Mouse (Mus musculus) hindbrain, embryonic 15.5 days (tissue): Measurements from ENCODE around the gene Hpse2. TPM values are rescaled to one million over a fixed set of nuclear protein-coding genes. Genes with fewer than 3 reads are reported as not detected.

Source experiments
- ATAC-seq: fragments of 200-750 bp; cut with Nextera tagmentation; 2 replicates; pipeline ENCODE4 v1.8.0; 2017; ENCODE audit warnings: low read depth, moderate number of reproducible peaks, moderate TSS enrichment; ENCODE audit not compliant: low FRiP score
- H3K27ac ChIP-seq: fragments of 300-500 bp; sonication (generic); replicated peaks from 2 replicates; pipeline ENCODE4 v1.5.1; 2015; ENCODE audit warnings: mild to moderate bottlenecking, inconsistent platforms
- H3K27me3 ChIP-seq: fragments of 300-500 bp; sonication (generic); 2 replicates; pipeline ENCODE4 v1.6.1; 2015; ENCODE audit warnings: control low read depth, inconsistent platforms
- H3K36me3 ChIP-seq: fragments of 300-500 bp; sonication (generic); 2 replicates; pipeline ENCODE4 v1.6.1; 2015; ENCODE audit warnings: control low read depth, inconsistent platforms
- H3K4me1 ChIP-seq: fragments of 300-500 bp; sonication (generic); replicated peaks from 2 replicates; pipeline ENCODE4 v1.6.1; 2015; ENCODE audit warnings: control low read depth, inconsistent platforms
- H3K4me2 ChIP-seq: fragments of 300-500 bp; sonication (generic); 2 replicates; pipeline ENCODE4 v1.6.1; 2015; ENCODE audit warnings: moderate library complexity, mild to moderate bottlenecking, inconsistent platforms
- H3K4me3 ChIP-seq: fragments of 300-500 bp; sonication (generic); 2 replicates; pipeline ENCODE4 v1.5.1; 2015; ENCODE audit warnings: mild to moderate bottlenecking, inconsistent platforms
- H3K9ac ChIP-seq: fragments of 300-500 bp; sonication (generic); 2 replicates; pipeline ENCODE4 v1.6.1; 2015; ENCODE audit warnings: inconsistent platforms
- H3K9me3 ChIP-seq: fragments of 300-500 bp; sonication (generic); 2 replicates; pipeline ENCODE4 v1.6.1; 2016; ENCODE audit warnings: control low read depth, inconsistent platforms
- WGBS: fragments of 180-500 bp; shearing (Covaris S2); methylation state at CpG from one replicate; pipeline ENCODE4 v1.1.7; 2015; 5-methylcytosine and 5-hydroxymethylcytosine counted together
- polyA plus RNA-seq: library from polyadenylated mRNA; unstranded; fragments of >200 nt; fragmentation: Nextera tagmentation; extraction: Ambion mirVana; gene quantifications from 2 replicates; pipeline ENCODE4 v1.2.1, GENCODE M21; 2015

Gene Hpse2
- polyA plus RNA-seq, 1 experiment from 2014 or later = 0.32 TPM

GRCm38 (mm10) chr19:42869663-42870530 is 518.3 kb downstream of the Hpse2 start:
- ATAC-seq = no peak
- no peaks in the 10 kb centered on the region for H3K4me1 ChIP-seq
- WGBS = 84% methylated on average over 8 of the region's 8 CpGs
- no peaks in the 10 kb centered on the region for H3K36me3 ChIP-seq
- no peak overlapping the region for H3K27ac ChIP-seq
- no peaks in the 10 kb centered on the region for H3K27me3 ChIP-seq
- no peaks in the 10 kb centered on the region for H3K9me3 ChIP-seq
- H3K4me2 ChIP-seq = no peak overlapping the region
- no peak overlapping the region for H3K9ac ChIP-seq
- no peak overlapping the region for H3K4me3 ChIP-seq

DNA sequence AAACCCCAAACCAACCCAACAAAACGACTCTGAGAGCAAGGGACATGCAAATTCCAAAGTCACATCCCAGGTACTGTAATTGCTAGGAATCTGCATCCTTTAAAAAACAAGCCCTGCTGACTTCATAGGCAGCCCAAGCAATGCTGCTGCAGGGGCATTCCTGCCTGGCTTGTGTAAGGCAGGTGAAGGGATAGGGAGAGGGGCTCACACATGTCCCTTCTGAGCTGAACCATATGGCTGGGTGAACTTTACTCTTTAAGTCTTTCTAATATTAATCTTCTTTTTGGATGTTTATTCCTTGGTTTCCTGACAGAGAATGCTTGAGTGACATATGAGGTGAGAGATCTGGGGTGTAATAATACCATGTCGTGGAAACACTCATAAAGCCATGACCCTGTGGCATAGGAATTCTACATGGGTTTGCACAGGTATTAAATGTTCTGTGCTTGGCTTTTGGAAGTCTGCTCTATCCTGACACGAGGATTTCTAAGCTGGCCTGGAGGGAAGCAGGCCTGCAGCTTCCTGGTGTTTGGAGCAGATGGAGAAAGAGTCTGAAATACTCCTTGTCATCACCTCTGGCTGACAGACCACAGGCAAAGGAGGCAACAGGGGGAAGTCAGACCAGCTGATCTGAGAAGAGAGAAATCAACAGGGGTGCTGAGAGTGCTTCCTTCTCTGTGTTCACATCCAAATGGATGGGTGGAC is 519.0 kb downstream of the Hpse2 start:
- no peak overlapping the region for H3K4me3 ChIP-seq
- no peaks in the 10 kb centered on the region for H3K4me1 ChIP-seq
- no peak overlapping the region for H3K27ac ChIP-seq
- H3K9ac ChIP-seq = no peak overlapping the region
- no peaks in the 10 kb centered on the region for H3K9me3 ChIP-seq
- H3K36me3 ChIP-seq = no peaks in the 10 kb centered on the region
- no peak for ATAC-seq
- no peaks in the 10 kb centered on the region for H3K27me3 ChIP-seq
- 61% methylated on average over 3 of the region's 3 CpGs for WGBS
- no peak overlapping the region for H3K4me2 ChIP-seq

- no peaks in the 10 kb centered on the region for H3K4me1 ChIP-seq
- H3K36me3 ChIP-seq = no peaks in the 10 kb centered on the region
- no peak overlapping the region for H3K9ac ChIP-seq
- 66% methylated on average over 3 of the region's 3 CpGs for WGBS
- ATAC-seq = no peak
- no peak overlapping the region for H3K4me2 ChIP-seq
- no peaks in the 10 kb centered on the region for H3K27me3 ChIP-seq
- no peak overlapping the region for H3K27ac ChIP-seq
- H3K4me3 ChIP-seq = no peak overlapping the region
- H3K9me3 ChIP-seq = no peaks in the 10 kb centered on the region
Measured at GRCm38 (mm10) chr19:42863013-42863412, 525.1 kb downstream of the Hpse2 start.

GRCm38 (mm10) chr19:42857096-42857495 is 531.1 kb downstream of the Hpse2 start:
- Histone ChIP-seq H3K4me2 (no peak overlapping the region), H3K4me1 (no peaks in the 10 kb centered on the region), H3K27me3 (no peaks in the 10 kb centered on the region), H3K9me3 (no peaks in the 10 kb centered on the region), H3K9ac (no peak overlapping the region), H3K4me3 (no peak overlapping the region), H3K36me3 (no peaks in the 10 kb centered on the region), H3K27ac (no peak overlapping the region)
- ATAC-seq = no peak
- 92% methylated on average over 5 of the region's 5 CpGs for WGBS

DNA sequence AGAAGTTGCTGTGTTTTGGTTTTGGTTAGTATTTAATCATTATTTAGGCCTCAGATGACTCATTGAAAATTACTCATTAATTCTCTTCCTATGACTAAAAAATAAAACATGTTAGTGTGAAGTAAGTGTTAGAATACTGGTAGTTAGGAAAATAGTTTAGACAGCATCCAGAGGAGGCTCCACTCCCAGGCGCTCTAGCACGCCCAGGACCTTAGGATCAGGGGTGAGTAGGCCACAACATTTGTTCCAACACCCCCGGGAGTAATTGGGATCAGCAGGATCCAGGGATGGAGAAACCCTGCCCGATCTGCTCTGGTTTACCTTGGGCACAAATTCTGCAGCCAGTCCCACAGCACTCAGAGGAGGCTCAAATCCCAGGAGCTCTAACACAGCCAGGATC is 532.5 kb downstream of the Hpse2 start:
- H3K27me3 ChIP-seq = no peaks in the 10 kb centered on the region
- no peak for ATAC-seq
- no peak overlapping the region for H3K4me2 ChIP-seq
- H3K4me1 ChIP-seq = no peaks in the 10 kb centered on the region
- no peak overlapping the region for H3K9ac ChIP-seq
- H3K27ac ChIP-seq = no peak overlapping the region
- 92% methylated on average over 4 of the region's 4 CpGs for WGBS
- no peaks in the 10 kb centered on the region for H3K9me3 ChIP-seq
- H3K36me3 ChIP-seq = no peaks in the 10 kb centered on the region
- no peak overlapping the region for H3K4me3 ChIP-seq

DNA sequence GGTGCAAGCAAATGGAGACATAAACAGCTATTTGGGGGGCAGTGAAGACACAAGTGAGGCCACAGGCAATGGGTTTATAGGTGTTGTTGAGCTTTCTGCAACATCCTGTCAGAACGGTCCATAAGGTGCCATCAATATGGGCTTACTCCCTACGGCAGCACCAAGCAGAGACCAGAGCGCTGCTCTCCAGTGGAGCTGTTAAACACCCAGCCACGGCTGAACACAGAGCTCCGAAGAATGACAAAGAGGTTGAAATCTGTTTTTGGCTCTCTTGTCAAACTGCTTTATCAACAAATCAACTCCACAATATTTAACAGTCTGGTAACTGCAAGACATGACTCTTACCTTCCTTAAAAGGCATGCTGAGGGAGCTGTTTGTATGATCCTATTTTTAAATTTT is 537.7 kb downstream of the Hpse2 start:
- no peaks in the 10 kb centered on the region for H3K27me3 ChIP-seq
- no peak overlapping the region for H3K4me3 ChIP-seq
- no peak overlapping the region for H3K27ac ChIP-seq
- 85% methylated on average over 5 of the region's 5 CpGs for WGBS
- H3K4me1 ChIP-seq = no peaks in the 10 kb centered on the region
- no peaks in the 10 kb centered on the region for H3K36me3 ChIP-seq
- H3K4me2 ChIP-seq = no peak overlapping the region
- no peak for ATAC-seq
- no peak overlapping the region for H3K9ac ChIP-seq
- no peaks in the 10 kb centered on the region for H3K9me3 ChIP-seq

DNA sequence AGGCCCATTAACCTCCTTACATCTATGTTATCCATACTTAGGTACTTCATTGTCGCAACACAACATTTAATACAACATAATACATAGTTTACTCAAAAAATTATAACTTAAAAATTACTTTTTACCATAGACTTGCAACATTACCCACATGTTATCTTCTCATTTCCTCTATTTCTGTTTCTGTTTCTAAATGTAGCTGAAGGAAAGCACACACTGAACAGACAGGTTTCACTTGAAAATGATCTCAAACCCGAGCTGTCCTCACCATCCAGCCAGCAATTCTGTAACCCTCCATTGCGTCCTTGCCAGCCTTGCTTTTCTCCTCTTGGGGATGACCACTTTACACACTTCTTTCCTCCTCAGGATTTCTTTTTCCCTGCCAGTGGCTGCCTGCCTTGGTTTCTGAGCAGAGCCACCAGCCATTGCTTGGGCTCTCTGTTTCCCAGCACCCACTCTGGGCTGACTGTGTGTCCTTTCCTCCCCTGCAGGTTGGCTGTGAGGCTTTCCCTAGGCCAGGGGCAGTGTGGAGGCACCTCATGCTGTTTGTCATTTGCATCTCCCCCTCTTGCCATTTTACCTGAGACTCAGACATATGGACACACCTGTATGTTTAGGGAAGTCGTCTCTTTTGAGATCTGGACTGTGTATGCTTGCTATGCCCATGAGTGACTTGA is 548.4 kb downstream of the Hpse2 start:
- Histone ChIP-seq H3K4me3 (no peak overlapping the region), H3K27me3 (no peaks in the 10 kb centered on the region), H3K36me3 (no peaks in the 10 kb centered on the region), H3K4me1 (no peaks in the 10 kb centered on the region), H3K9ac (no peak overlapping the region), H3K4me2 (no peak overlapping the region), H3K9me3 (no peaks in the 10 kb centered on the region), H3K27ac (no peak overlapping the region)
- WGBS = 88% methylated on average over 4 of the region's 4 CpGs
- ATAC-seq = no peak

DNA sequence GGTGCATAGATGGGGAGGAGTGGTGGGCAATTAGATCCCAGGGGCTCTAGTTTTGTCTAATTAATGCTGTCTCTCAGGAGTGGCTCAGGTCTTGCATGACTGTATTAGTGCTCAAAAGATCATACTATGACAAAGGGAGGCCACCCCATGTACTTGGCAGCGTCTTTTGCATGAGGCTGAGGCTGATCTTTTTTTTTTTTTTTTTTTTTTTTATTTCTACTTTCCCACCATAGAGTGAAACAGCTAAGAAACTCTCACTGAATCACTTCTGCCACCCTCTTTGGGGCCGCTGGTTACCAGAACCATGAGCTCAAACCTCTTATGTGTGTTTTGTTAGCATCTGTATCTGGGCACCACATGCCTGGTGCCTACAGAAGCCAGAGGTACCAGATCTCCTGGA is 549.0 kb downstream of the Hpse2 start:
- 89% methylated on average over 2 of the region's 2 CpGs for WGBS
- Histone ChIP-seq H3K4me1 (no peaks in the 10 kb centered on the region), H3K4me3 (no peak overlapping the region), H3K9me3 (no peaks in the 10 kb centered on the region), H3K36me3 (no peaks in the 10 kb centered on the region), H3K27me3 (no peaks in the 10 kb centered on the region), H3K9ac (no peak overlapping the region), H3K27ac (no peak overlapping the region), H3K4me2 (no peak overlapping the region)
- ATAC-seq = no peak

DNA sequence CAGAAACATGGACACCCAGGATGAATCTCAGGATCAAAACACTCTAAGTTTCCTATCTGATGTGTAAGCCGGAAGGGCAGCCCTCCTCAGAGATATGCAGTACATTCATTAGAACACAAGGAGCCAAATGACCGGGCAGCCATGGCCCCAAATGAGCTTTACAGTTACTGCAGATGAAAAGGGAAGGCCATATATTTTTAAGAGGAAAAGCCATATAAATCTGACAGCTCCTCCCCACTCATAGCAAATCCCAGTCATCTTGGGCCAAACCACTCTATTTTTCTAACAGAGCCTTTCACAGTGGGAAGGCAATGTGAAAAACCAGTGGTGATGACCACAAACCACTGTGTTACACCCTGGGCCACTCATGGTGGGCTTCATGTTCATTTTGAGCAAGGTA is 549.9 kb downstream of the Hpse2 start:
- Histone ChIP-seq H3K4me2 (no peak overlapping the region), H3K9ac (no peak overlapping the region), H3K27ac (no peak overlapping the region), H3K36me3 (no peaks in the 10 kb centered on the region), H3K27me3 (no peaks in the 10 kb centered on the region), H3K9me3 (no peaks in the 10 kb centered on the region), H3K4me3 (no peak overlapping the region), H3K4me1 (no peaks in the 10 kb centered on the region)
- 94% methylated on average over 2 of the region's 2 CpGs for WGBS
- ATAC-seq = no peak

DNA sequence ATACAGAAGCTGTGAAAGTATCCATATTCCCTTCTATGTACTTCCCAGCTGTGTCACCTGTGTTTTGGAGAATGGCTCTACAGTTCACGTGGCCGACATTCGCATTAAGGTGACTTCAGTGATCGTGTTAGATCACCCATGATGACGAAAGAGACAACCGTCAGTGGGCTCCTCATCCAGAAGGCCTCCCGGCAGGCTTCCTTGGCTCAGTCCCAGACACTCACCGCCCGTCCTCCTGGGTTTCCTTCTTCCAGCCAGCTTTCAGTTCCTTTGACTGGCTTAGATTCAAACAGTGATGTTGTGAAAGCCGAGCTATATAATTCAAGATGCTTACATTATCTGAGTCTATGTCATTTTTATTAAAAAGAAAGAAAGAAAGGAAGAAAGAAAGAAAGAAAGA is 550.6 kb downstream of the Hpse2 start:
- ATAC-seq = no peak
- no peaks in the 10 kb centered on the region for H3K27me3 ChIP-seq
- H3K27ac ChIP-seq = no peak overlapping the region
- no peaks in the 10 kb centered on the region for H3K4me1 ChIP-seq
- H3K9ac ChIP-seq = no peak overlapping the region
- no peak overlapping the region for H3K4me3 ChIP-seq
- H3K9me3 ChIP-seq = no peaks in the 10 kb centered on the region
- no peak overlapping the region for H3K4me2 ChIP-seq
- H3K36me3 ChIP-seq = no peaks in the 10 kb centered on the region
- WGBS = 69% methylated on average over 10 of the region's 10 CpGs

DNA sequence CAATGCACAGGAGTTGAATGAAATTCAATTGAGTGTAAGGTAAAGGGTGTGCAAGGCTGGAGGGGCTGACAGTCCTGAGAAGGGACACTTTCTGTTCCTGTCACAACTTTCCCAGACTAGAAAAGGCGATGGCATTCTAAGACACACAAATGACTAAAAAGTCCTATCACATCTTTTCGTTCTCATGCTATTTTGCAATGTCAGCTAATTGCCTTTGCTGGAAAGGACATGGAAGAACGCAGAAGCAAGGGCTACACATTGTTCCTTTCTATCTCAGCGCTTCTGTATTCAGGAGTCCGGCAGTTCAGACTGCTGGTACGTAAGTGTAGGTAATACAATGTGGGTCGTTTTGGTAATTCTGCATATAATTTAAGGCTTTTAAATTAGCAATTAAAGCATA is 555.0 kb downstream of the Hpse2 start:
- WGBS = 86% methylated on average over 7 of the region's 7 CpGs

GRCm38 (mm10) chr19:42832251-42832650 is 555.9 kb downstream of the Hpse2 start:
- Histone ChIP-seq H3K4me2 (no peak overlapping the region), H3K4me3 (no peak overlapping the region), H3K9me3 (no peaks in the 10 kb centered on the region), H3K9ac (no peak overlapping the region), H3K27me3 (no peaks in the 10 kb centered on the region), H3K36me3 (no peaks in the 10 kb centered on the region), H3K27ac (no peak overlapping the region), H3K4me1 (no peaks in the 10 kb centered on the region)
- 94% methylated on average over 2 of the region's 2 CpGs for WGBS
- no peak for ATAC-seq

More for the DNA sequence above, 555.0 kb downstream of the Hpse2 start:
- no peak overlapping the region for H3K27ac ChIP-seq
- no peaks in the 10 kb centered on the region for H3K36me3 ChIP-seq
- H3K9me3 ChIP-seq = no peaks in the 10 kb centered on the region
- H3K4me3 ChIP-seq = no peak overlapping the region
- no peaks in the 10 kb centered on the region for H3K27me3 ChIP-seq
- no peak overlapping the region for H3K4me2 ChIP-seq
- no peak overlapping the region for H3K9ac ChIP-seq
- H3K4me1 ChIP-seq = no peaks in the 10 kb centered on the region
- ATAC-seq = no peak
